Mouse (Mus musculus) urinary bladder, postnatal 25 days (tissue): ENCODE measurements around the gene Klre1.
A peak's percentile ranks its signal among the peaks of the same experiment; 100 is the strongest.

Source experiments
- DNase-seq: peaks from one replicate; pipeline ENCODE4 v3.0.0; 2022; ENCODE audit warnings: low spot score

Klre1 gene

DNA sequence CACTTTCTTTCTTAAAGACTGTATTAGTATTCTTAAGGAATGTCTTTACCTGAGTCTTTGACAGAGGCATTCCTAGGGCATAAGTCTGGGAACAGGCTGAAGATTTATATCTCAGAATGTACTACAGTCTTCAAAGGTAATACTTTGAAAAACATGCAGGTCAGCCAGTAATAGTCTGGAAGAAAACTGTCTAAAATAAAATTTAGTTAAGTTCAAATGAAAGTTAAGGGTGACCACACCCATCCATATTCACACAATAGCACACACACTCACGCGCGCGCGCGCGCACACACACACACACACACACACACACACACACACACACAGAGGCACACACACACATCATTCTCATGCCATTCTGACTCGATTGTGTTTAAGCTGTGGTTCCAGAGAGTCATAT lies at the start of gene Klre1:
Klre1 (plus strand) TSS at position 301 of the 400 bp plus-strand sequence.
- DNase-seq, result no peak

DNA sequence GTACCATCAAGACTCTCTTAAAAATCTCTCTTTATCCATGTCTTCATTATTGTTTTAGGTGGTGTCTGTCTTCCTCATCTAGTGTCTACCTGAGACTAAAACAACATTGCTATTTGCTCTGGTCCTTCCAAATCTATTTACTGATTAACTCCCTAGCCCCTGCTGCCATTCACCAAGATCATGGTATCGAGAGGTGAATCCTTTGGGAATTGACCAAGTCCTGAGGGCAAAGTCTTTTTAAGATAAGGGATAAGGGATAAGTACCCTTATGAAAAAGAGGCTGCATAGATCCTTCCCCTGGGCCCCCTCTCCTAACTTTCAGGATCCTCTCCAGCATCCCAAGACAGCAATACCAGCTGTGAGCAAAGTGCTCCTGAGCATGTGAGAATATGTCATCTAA lies 48.1 kb upstream of the Klre1 start:
- DNase-seq, result no peak

DNA sequence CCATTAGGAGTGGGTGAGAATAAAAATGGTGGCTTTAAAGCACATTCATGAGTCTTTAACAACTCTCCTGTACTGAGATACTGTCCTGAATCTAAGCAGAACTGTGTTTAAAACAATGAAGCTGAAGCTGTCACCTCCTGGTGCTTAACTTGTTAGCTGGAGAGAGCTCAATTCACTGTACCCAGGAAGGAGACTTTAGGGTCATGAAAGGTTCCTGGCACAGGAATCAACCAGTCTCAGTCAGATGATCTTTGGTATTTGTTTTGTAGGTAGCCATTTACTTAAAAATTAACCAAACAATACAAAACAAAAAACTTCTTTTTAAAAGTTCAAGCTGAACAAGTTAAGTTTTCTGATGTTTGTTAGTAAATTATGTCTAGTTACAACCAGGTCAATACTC lies 47.4 kb upstream of the Klre1 start:
- no peak for DNase-seq

DNA sequence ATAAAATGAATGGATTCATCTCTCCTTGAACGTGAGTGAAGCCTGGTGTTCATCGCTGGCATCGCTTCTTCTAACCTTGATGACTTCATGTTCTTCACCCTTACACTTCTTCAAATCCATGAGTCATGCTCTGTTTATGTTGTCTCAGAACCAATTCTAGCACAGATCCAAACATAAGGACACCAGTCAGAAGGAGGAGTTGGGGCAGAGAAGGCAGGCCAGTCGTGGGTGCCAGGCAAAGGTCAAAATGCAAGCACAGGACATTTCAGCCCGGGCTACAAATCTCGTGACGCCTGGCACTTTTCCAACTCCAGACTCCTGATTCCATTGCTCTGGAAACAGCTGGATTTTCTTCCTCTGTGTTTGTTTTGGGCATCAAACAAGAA lies 45.2 kb upstream of the Klre1 start:
- DNase-seq, result peak; percentile 29

DNA sequence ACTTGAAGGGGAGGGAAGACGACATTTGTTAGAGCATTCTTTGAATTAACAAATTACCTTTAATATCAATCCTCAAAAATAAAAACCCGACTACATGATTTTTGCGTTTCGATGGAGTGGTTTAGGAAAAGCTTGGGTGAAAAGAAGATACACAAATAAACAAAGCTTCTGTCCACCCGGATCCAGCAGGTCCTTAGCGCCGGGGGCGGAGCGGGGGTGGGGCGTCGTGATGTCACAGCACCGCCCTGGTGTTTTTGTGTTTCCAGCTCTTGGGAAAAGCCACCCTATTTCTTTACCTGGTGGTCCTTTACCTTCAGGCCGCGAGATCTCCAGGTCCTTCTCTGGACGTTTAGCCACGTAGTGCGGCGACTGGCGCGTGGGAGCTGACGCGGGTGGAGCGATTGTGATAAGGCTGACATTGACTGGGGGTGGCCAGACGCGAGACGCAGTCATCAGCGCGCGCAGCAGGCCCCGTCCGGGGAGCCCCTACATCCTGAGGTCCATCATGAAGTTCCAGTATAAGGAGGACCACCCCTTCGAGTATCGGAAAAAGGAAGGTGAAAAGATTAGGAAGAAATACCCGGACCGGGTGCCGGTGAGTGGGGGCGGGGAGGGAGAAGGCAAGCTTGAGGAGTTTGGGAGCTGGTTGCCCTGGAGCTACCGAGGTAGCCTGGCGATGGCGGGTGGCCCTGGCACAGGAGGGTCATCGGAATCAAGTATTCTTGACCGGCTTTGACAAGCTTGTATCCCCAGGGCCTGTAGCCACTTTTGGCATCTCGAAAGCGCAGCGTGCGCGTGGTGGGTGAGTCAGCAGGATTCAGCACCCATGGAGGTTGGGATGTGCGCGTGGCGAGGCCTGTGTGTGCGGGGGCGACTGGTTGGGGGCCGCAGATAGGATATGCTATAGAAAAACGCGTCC lies 44.5 kb upstream of the Klre1 start, which contains the start of gene Gabarapl1:
Gabarapl1 (plus strand) TSS at position 219 of the 919 bp plus-strand sequence.
- peak; percentile 77 for DNase-seq

DNA sequence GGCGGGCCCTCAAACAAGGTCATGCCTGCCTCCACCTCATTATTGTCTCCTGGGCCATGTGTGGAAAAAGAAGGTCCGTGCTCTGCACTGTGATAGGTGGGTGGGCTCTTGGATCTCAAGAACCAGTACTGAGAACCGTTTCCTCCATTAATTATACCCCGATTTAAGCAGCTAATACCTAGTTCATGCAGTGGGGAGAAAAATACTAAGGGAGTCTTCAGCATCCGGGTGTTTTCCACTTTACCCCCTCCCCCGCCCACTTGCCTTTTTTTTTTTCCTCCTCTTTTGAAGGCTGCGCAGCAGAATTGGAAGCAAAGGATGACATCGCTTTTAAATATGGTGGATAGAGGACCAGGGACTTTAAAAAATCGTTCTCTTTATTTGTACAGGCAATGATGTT lies 43.6 kb upstream of the Klre1 start:
- DNase-seq, result no peak

DNA sequence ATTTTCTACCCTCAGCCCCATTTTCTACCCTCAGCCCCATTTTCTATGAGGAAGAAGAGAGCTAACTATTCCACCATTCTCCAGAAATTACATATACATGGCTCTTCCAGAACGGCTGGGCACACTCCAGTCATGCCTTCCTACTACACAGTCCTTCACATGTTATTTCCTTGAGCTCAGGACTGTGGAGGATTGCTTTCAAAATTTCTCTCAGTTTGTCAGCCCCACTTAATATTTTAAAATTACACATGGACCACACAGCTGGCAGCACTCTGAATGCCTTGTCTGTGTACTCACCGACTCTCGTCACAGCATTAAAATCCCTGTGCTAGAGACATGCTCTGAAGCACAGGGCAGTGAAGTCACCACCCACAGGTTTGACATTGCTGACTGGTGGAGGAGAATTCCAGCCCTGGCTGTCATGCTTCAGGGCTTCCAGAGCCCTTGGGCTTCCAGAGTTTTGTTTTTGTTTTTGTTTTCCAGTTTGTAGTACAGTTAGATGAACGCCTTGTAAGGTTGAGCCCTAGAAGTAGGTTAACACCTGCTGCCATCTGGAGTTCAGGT lies 43.0 kb upstream of the Klre1 start:
- no peak for DNase-seq

DNA sequence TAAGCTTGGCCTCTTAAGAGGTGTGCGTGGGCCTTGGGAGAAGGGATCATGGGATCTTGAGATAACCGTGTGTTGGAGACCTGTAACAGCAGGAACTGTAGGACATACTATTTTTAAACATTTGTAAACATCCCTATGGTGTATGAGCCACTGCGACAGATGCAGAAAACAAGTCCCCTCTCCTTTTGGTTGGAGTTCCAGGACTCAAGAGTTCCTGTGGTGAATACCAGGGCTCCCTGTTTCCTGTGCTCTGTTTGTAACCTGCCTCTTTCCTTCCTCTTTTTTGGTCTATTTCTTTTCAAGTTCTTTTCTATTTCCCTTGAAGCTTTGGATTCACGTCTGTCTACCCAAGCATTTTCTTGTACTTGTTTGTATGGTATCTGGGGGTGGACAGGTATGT lies 42.0 kb upstream of the Klre1 start:
- no peak for DNase-seq

DNA sequence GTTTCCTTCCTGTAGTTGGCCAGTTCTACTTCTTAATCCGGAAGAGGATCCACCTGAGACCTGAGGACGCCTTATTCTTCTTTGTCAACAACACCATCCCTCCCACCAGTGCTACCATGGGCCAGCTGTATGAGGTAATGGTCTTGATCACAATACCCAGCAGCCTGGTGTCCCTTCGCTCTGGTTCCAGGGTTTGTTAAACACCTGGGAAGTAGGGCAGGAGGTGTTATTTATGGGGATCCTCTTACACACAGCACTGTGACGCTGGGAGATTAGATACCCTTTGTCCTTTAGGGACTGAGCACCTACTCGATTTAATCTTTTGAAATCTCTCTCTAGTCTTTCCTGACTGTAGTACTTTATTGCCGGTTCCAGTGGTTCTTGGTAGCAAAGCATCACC lies 39.1 kb upstream of the Klre1 start:
- DNase-seq, result no peak

DNA sequence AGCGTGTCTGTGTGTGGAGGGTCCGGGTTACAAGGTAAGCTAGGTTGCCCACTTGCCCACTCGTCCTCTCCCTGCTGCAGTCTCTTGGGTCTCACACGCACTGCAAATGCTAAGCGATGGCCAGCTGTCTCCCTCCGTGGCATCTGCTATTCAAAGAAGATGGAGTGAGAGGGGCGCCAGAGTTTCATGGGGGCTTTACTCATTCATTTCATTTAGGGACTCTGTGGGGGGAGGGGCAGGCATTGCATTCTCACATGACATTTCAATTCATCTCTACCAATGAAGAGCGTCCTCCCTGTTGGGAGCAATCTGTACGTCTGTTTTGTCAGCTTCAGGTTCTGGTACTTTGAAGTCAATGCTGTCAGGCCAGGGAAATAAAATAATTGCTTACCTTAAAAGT lies 35.8 kb upstream of the Klre1 start:
- DNase-seq, result no peak

DNA sequence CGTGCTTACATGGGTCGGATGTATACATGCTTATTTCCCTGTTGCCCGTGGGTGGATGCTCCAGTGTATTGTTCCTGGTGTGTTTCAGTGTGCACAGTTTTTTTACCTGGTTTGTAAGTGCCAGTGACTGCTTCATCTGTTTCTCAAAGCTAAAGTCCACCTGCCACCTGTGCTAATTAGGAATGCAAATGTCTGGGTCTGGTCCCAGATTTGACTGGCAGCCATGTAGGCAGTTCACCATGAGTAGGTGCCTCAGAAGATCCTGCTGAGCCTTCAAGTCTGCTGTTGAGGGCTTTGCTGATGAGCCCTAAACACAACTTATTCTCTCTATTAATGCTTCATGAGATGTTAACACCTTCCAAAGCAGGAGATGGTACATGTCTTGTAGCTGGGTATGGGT lies 35.2 kb upstream of the Klre1 start:
- DNase-seq, result no peak

DNA sequence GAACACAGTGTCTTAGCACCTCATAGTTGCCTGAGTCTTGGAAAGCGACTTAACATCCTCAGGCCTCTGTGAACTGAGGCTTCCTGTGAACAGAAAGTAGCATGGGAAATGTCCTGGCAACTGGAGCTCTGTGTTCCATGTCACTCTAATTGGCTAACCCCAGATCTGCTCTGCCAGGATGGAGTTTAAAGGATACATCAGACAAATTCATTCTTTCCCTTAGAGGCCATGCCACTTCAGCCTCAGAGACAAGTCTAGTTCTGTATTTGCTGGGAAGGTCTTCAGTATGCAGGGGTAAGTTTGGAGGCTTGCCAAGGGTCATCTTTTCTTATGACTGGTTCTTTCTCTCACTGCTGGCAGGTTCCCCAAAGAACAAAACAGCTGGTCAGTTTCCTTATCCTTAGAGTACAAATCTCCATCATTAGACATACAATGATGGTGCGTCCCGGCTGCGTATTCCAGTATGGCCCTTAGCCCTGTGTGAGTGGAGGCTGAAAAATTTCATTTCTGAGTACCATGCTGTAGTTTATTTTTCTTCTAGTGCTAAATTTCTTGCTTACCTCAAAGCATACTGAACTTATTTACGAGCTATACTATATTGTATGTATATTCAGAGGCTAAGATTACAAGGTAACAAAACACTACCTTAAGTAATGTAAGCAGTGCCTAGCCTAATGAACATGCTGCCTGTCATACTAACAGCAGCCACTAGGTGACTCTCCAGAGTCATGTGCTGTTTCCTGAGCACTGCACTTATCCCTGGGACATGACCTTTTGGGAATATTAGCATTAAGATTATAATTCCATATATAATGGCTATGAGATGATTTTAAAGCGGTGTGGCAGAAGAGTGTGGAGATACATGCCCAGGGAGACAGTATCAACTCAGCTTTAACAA lies 33.7 kb upstream of the Klre1 start:
- DNase-seq, result peak; percentile 55

DNA sequence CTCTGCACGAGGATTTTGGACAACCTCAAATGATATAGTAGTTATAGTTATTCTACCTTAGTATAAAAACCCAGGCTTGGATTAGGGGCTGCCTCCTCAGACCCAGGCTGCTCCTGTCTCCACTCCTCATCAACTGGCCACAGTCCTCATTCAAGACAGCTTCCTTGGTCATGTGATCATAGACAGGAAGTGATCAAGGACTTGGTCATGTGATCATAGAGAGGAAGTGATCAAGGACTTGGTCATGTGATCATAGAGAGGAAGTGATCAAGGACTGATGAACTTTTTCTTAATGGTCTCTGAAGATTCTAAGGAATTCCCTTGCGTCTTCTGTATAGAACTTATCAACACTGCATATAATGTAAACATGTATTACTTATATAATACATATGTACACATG lies 30.4 kb upstream of the Klre1 start:
- no peak for DNase-seq

DNA sequence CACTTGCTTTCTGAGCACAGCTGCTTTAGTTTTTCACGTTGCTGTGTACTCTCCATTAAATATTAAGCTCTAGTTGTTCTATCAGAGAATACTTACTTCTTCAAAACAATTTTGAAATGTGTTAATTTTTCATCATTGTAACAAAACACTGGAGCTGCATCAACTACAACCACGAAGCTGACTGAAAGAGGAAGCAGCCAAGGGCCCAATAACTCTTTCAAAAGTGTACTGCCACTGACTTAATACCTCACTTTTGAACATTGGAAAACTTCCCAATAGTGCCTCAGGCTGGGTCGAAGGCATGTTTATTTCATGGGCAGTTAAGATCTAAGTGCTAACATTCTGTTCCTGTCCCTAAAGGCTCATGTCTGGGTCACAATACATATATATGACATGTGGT lies 29.7 kb upstream of the Klre1 start:
- no peak for DNase-seq

DNA sequence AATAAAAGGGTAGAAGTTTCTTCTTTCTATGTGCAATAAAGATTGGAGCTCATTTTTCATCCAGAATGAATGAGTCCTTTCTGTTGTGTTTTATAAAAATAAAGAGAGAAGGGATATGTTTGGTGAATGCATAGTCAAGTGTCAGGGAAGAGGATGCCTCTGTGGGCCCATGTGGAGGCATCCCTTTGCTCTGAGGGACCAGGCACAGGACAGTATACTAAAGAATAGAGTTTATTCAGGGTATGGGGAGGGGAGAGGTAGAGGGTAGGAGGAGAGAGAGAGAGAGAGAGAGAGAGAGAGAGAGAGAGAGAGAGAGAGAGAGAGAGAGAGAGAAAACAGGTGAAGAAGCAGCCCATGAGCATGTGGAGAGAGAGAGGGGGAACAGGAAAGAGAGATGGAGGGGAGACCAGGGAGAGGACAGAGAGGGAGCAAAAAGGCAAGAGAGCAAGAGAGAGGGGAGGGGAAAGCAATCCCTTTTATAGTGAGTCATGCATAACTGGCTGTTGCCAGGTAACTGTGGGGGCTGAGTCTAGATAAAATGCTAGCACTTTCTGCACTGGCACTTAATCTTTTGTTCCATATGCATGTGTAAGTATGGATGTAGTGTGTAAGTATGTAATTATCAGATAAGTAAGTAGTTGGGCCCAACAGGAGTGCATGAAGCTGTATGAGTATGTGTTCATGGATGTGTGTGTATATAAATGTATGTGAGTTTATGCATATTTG lies 20.2 kb upstream of the Klre1 start:
- DNase-seq, result no peak

DNA sequence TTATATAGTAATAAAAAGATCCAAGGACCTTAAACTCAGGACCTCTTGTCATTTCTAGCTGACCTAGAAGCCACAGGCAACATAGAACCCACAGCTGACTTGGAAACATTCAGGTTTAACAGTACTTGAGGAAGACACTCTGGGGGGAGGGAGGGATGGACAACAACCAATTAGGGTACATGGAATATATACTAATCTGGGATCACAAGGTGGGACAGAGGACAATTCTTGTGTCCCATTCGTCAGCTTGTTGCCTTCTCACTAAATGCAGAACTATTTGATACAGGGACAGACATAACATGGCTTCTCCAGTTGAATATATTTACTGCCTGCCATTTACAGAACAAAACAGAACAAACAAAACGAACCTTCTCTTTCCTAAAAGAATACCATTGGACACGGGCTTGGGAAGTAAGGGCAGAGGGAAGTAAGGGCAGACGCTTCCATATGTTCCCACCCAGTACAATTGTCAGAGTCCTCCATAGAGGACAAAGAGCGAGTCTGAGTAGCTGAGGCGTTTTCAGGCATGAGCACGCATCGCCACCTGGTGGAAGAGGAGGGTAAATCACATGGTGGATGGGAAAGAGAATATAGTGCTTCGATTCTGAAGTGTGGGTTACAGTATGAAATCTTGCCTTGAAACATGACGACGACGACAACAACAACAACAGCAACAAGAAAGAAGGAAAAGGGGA lies 18.6 kb upstream of the Klre1 start:
- DNase-seq, result peak; percentile 66

DNA sequence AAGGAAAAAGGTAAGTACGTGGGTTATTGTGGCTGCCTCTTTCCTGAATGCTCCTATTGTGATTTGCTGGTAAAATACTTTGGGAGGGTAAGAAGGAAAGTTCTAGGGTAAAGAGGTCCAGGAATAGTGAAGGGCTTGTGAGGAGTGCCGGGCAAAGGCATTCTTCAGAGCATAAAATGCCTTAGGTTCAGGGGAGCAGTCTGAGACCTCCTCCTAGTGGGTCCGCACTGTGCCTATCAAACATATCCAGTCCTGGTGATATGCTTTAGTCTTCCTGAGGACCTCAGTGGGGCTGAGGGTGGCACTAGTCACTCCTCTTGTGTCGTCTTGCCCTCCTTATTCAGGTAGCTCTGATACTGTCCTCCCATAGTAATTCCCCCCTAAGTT lies 18.1 kb upstream of the Klre1 start:
- no peak for DNase-seq

DNA sequence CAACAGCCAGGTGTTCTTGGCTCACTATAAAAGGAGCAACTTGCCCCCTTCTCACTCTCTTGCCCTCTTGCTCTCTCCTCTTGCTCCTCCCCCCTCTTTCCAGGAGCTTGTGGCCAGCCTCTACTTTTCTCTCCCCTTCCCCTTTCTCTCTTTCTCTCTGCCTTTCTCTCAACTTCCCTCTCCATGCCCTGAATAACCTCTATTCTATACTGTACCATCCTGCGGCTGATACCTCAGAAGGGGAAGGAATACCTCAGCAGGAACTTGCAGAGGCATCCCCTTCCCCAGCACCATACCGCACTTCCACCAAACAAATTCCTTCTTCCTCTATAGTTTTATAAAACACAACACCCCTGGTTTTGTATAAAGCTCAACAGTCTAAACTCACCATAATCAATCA lies 12.4 kb upstream of the Klre1 start:
- no peak for DNase-seq

DNA sequence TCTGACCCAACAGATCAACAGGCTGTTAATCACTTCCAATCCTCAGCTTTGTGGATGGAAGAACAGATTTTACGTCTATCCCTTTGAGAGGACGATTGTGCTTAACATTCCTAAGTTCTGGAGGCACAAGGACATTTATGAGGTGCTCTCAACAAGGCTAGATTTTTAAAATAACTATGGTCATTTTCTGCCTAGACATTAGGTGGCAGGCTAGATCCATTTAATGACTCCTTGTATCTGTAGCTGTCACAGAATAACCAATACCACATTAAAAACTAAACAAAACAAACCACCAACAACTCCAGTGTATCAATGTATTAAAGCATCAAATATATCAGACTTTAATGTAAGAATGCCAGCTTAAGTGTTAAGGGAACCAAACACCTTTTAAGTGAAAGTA lies 2.4 kb upstream of the Klre1 start:
- DNase-seq, result no peak

DNA sequence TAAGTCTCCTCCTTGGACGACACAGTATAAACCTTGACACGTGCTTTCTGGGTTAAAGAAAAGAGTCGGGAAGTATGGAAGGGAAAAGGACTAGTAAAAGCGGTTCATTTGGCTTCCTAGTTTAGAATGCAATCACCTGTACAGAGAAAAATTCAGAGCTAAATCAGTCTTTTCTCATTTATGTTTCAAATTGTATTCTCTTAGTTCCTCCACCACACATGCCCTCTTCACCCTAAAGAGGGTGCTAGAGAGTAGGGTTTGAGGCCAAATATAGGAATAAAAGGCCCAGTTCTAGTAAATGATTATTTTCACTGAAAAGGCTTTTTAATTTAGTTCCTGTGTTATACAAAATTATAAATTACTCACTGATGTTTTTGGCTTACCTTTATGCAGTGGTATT lies 3.6 kb downstream of the Klre1 start:
- no peak for DNase-seq

DNA sequence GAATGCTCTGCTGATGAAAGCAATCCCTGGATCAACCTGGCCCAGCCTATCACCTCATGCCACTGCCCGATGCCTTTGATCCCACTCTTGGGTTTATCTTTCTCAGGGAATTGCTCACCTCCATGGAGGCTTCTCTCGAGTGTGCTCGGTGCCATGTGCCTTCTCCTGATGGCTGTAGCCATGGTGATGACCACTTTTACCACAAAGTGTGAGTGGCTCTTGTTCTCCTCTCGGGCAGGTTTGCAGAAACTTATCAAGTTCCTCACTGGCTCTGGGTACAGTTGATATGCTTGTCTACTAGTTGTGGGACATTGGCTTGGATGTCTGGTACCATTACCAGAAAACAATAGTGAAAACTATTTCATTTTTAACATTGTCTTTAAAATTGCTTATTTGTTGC lies 4.2 kb downstream of the Klre1 start:
- no peak for DNase-seq
